Mouse (Mus musculus): Measurements from ENCODE around the gene Cand2. TPM values are rescaled to one million over a fixed set of nuclear protein-coding genes. Genes with fewer than 3 reads are reported as not detected.

Cand2 gene
- total RNA-seq, 1 experiment from 2014 or later, result 8.6 TPM

GRCm38 (mm10) chr6:115808488-115809231 is 34.3 kb downstream of the Cand2 start, which contains the start of gene Rpl32:
Rpl32 (minus strand) TSS chr6:115808747.
- ATAC-seq (replicated peaks in 1 of 2; ENCODE audit: insufficient read depth in 1 of 2, low FRiP score in 2 of 2, low TSS enrichment in 1 of 2, low read depth in 1 of 2, poor library complexity in 2 of 2, severe bottlenecking in 2 of 2), result peak; percentile 90 to 91

GRCm38 (mm10) chr6:115811606-115812005 is 37.3 kb downstream of the Cand2 start:
- no peak for ATAC-seq (replicated peaks in 1 of 2; ENCODE audit: insufficient read depth in 1 of 2, low FRiP score in 2 of 2, low TSS enrichment in 1 of 2, low read depth in 1 of 2, poor library complexity in 2 of 2, severe bottlenecking in 2 of 2)

DNA sequence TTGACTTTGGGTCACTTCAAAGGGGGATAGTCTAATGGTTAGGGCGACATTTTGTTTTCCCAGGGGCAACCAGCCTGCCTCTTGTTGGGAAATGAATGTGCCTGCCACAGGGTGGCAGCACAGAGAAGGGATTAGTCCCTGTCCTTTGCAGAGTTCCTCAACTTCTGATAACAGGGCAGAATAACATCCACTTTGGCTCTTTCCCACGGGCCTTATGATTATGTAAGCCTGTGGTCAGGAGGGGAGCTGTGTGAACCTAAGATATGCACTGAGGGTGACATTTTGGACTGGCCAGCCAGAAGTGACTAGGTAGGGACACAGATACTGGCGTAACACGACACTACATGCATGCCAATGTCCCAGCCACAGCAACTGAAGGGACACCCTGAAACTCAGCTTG is 39.8 kb downstream of the Cand2 start:
- ATAC-seq (replicated peaks in 1 of 2; ENCODE audit: insufficient read depth in 1 of 2, low FRiP score in 2 of 2, low TSS enrichment in 1 of 2, low read depth in 1 of 2, poor library complexity in 2 of 2, severe bottlenecking in 2 of 2), result peak; percentile 83 to 87

DNA sequence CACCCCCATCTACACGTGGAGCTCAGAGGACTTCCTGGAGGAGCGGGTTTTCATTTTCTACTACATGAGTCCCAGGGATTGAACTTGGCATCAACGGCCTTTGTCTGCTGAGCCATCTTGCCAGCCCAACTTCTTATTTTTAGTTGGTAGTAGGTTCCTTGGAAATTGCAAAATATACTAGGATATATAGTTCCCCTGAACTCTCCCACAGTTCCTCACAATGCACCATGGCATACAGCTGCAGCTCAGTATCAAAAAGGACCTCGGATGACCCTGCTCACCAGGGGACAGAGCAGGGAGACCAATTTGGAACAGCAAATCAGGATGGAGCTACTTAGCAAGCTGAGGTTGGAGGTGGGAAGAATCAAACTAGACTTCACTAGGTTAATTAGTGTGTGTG is 40.7 kb downstream of the Cand2 start:
- ATAC-seq (replicated peaks in 1 of 2; ENCODE audit: insufficient read depth in 1 of 2, low FRiP score in 2 of 2, low TSS enrichment in 1 of 2, low read depth in 1 of 2, poor library complexity in 2 of 2, severe bottlenecking in 2 of 2), result no peak

DNA sequence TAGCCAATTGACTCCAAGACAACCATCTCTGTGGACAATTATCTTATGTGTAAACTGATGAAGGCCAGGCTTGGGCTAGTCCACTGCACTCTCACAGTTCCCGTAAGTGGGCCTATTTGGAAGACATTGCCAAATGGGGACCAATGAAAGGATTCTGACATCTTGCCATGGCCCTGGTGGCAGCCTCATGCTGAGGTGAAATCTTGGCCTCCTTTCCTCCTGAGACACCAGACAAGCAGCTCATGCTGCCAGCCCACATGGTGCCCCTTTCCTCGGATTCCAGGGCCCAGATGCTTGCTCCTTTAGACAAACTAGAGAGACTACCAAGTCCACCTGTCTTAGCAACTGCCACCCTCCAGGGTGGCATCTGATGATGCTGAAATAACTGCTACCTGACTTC is 43.8 kb downstream of the Cand2 start:
- ATAC-seq (replicated peaks in 1 of 2; ENCODE audit: insufficient read depth in 1 of 2, low FRiP score in 2 of 2, low TSS enrichment in 1 of 2, low read depth in 1 of 2, poor library complexity in 2 of 2, severe bottlenecking in 2 of 2), result no peak

DNA sequence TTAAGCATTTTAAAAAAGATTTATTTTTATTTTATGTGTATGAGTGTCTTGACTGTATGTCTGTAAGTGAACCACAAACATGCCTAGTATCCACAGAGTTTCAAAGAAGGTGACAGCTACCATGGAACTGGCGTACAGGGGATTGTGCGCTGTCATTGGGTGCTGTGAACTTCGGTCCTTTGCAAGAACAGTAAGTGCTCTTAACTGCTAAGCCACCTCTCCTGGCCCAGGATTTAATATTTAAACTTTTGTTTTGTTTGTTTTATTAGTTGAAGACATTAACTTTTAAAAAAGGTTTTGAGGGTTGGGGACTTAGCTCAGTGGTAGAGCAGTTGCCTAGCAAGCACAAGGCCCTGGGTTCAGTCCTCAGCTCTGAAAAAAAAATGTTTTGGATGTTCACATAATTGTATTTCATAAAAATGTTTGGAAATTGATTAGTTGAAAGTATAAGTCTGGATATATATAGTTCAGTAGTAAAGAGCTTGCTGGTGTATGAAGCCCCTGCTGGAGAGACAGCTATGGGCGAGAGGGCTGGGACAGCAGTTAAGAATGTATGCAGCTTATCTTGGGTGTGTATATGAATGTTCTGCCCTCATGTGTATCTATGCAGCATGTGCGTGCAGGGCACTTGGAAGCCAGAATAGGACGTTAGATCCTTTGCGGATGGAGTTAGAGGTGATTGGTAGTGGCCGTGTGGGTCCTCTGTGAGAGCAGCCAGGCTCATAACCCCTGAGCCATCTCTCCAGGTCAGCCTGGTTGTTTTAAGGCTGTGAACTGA is 47.1 kb downstream of the Cand2 start:
- no peak for ATAC-seq (replicated peaks in 1 of 2; ENCODE audit: insufficient read depth in 1 of 2, low FRiP score in 2 of 2, low TSS enrichment in 1 of 2, low read depth in 1 of 2, poor library complexity in 2 of 2, severe bottlenecking in 2 of 2)

DNA sequence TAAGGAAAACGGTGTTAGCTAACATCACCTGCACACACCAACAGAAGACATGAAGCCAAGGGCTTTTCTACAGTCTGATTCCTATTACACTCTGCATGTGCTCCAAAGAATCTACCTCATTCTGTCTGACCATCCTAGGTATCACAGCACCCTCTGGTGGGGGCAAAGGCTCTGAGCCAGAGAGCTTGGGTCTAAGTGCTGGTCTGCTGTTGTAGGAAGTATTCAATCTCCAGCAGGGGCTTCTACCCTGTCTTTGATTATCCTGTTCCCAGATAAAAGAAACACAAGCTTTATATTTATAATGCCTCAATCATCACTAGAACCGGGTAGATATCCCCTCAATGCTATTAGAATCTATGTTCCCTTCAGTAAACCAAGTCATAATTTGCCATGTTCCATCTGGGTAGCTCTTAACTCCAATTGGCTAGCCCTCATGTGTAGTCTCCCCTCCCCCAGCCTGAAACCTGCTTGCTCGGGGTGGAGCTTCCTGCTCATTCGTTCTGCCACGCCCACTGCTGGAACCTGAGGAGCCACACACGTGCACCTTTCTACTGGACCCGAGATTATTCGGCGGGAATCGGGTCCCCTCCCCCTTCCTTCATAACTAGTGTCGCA is 49.6 kb downstream of the Cand2 start:
- peak; percentile 100 for ATAC-seq (replicated peaks in 1 of 2; ENCODE audit: insufficient read depth in 1 of 2, low FRiP score in 2 of 2, low TSS enrichment in 1 of 2, low read depth in 1 of 2, poor library complexity in 2 of 2, severe bottlenecking in 2 of 2)

DNA sequence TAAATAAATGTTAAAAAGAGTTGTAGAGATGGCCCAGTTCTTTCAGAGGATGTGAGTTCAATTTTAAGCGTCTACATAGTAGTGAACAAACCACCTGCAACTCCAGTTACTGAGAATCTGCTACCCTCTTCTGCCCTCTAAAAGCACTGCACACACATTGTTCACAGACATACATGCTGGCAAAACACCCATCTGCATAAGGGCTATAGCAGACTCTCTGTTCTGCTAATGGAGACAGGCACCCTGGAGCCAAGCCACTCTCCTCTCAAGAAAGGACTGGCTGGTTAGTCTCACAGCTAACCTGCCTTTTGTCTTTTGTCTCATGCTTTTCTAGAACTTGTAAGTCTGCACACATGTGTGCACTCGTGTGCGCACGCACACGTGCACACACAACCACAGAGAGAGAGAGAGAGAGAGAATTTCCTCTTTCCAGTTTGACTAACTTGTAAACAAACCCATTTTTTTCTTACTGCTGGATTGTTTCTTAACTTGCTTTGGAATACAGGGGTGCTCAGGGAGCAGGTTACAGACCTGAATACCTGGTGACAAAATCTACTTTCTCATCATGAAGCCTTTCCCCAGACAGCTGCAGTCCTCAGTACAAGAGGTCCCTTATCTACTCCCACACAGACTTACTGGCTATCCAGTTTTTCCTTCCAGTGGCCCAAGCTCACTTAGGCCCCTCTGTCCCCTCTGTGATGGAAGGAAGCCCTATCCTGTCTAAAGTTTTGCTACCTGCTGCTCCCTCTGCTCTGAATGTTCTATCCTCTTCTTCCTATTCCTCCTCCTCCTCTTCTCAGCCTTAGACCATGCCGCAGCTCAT is 56.7 kb downstream of the Cand2 start:
- no peak for ATAC-seq (replicated peaks in 1 of 2; ENCODE audit: insufficient read depth in 1 of 2, low FRiP score in 2 of 2, low TSS enrichment in 1 of 2, low read depth in 1 of 2, poor library complexity in 2 of 2, severe bottlenecking in 2 of 2)

DNA sequence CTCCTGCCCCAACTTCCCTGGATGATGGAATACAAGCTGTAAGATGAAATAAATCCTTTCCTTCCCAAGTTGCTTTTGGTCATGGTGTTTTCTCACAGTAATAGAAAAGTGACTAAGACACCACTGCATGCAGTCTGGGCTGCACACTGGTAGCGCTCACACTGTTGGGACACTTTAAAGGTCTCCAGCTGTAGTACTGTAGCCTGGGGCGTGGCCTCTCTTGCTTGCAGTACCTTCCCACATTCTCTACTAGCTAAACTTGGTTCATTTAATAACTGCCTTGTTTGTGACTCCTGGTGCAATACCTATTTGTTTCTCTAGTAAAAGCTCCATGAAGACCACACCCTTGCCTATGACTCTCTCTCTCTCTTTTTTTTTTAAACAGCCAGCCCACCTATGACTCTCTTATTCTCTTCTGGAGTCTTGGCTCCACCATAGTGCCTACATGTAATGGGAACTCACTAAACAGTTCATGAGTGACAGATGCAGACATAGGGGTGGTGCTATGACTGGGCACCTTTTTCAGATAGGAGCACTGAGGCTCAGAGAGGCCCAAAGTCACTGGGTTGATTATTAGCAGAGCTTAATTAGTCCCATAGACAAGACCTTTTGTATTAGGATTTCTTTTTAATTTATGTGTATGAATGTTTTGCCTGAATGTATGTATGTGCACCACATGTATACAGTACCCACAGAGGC is 58.0 kb downstream of the Cand2 start:
- ATAC-seq (replicated peaks in 1 of 2; ENCODE audit: insufficient read depth in 1 of 2, low FRiP score in 2 of 2, low TSS enrichment in 1 of 2, low read depth in 1 of 2, poor library complexity in 2 of 2, severe bottlenecking in 2 of 2), result no peak

- no peak for ATAC-seq (replicated peaks in 1 of 2; ENCODE audit: insufficient read depth in 1 of 2, low FRiP score in 2 of 2, low TSS enrichment in 1 of 2, low read depth in 1 of 2, poor library complexity in 2 of 2, severe bottlenecking in 2 of 2)
Observed at GRCm38 (mm10) chr6:115833861-115834260, 59.5 kb downstream of the Cand2 start.

- peak; percentile 94 to 99 for ATAC-seq (replicated peaks in 1 of 2; ENCODE audit: insufficient read depth in 1 of 2, low FRiP score in 2 of 2, low TSS enrichment in 1 of 2, low read depth in 1 of 2, poor library complexity in 2 of 2, severe bottlenecking in 2 of 2)
Observed at GRCm38 (mm10) chr6:115838161-115838597, 63.8 kb downstream of the Cand2 start, which contains the start of gene Efcab12. Efcab12 (minus strand) TSS chr6:115838412.

DNA sequence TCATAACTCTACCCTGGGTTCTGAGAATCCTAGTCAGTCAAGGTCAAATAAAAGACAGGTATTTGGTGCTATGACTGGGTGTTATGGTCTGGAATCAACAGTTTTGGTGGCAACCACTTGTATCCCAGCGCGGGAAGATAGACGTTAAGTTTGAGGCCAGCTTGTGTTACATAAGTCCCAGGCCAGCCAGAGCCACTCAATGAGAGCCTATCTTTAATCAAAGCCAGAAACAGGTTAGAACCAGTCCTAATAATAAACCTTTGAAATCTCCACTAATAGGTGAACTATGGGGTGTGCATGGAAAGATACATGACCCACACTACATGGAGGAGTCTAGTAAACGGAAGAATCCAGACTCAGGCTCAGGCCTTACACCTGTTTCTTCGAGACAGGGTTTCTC is 64.4 kb downstream of the Cand2 start:
- ATAC-seq (replicated peaks in 1 of 2; ENCODE audit: insufficient read depth in 1 of 2, low FRiP score in 2 of 2, low TSS enrichment in 1 of 2, low read depth in 1 of 2, poor library complexity in 2 of 2, severe bottlenecking in 2 of 2), result no peak

- ATAC-seq (replicated peaks in 1 of 2; ENCODE audit: insufficient read depth in 1 of 2, low FRiP score in 2 of 2, low TSS enrichment in 1 of 2, low read depth in 1 of 2, poor library complexity in 2 of 2, severe bottlenecking in 2 of 2), result no peak
Observed at GRCm38 (mm10) chr6:115845006-115845405, 70.7 kb downstream of the Cand2 start.

- ATAC-seq (replicated peaks in 1 of 2; ENCODE audit: insufficient read depth in 1 of 2, low FRiP score in 2 of 2, low TSS enrichment in 1 of 2, low read depth in 1 of 2, poor library complexity in 2 of 2, severe bottlenecking in 2 of 2), result peak; percentile 68 to 80; a peak in 3 of 4 replicates
Observed at GRCm38 (mm10) chr6:115846640-115847411, 72.5 kb downstream of the Cand2 start.

- ATAC-seq (replicated peaks in 1 of 2; ENCODE audit: insufficient read depth in 1 of 2, low FRiP score in 2 of 2, low TSS enrichment in 1 of 2, low read depth in 1 of 2, poor library complexity in 2 of 2, severe bottlenecking in 2 of 2), result no peak
Observed at GRCm38 (mm10) chr6:115848598-115849304, 74.4 kb downstream of the Cand2 start.

Measured in hematopoietic stem cell, adult 5-6 weeks (primary cell).